Mouse (Mus musculus): ENCODE measurements around the gene Stambp.
A peak's percentile ranks its signal among the peaks of the same experiment; 100 is the strongest.
"Not testable (repeated sequence)": the region's sequence is repeated elsewhere in the genome, so short reads cannot be mapped to it uniquely, and the experiment has no call there.

Stambp gene

DNA sequence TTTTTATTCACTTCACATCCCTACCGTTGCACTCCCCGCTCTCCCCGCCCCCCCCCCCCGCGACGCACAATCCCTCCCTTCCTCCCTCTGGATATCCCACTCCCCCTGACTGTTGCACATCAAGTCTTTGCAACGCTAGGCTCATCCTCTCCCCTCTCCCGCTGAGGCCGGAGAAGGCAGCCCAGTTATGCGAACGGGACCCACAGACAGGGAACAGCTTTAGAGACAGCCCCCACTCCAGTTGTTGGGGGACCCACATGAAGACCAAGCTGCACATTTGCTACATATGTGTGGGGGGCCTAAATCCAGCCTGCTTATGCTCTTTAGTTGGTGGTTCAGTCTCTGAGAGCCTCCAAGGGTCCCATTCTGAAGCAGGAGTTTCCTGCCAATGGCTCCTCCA lies at the start of gene Stambp:
Gene Stambp, minus strand, starts transcription at position 59 of the 400 bp plus-strand sequence.
- peak in 1 of 2 experiments; percentile 11 for DNase-seq (ENCODE audit: low spot score in 2 of 2)

GRCm38 (mm10) chr6:83619955-83620354 lies 47.4 kb upstream of the Stambp start:
- DNase-seq (ENCODE audit: low spot score in 2 of 2) = no peak

- DNase-seq (ENCODE audit: low spot score in 2 of 2) = no peak
These were observed 45.2 kb upstream of the Stambp start for GRCm38 (mm10) chr6:83617581-83618335.

GRCm38 (mm10) chr6:83616512-83616911 lies 44.0 kb upstream of the Stambp start:
- peak in 1 of 2 experiments; percentile 29 for DNase-seq (ENCODE audit: low spot score in 2 of 2)

GRCm38 (mm10) chr6:83614469-83614868 lies 41.9 kb upstream of the Stambp start:
- DNase-seq (ENCODE audit: low spot score in 2 of 2) = no peak

DNA sequence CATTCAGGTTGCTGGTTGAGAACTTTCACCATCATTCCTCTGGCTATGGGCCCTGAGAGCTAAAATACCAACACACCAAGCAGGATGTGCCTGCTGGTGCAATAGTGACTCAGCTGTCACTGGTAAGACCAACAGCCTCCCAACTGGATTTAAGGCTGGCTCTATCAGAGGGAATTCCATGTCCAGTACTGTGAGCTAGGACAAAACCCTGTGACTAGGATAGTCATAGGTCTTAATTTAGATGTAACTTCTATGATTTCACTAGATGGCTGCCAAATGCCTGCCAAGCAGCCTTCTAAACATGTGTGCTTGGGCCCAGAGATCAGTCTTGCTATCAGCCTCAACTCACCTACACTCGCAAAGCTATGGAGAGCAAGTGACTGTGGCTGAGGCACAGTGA lies 40.4 kb upstream of the Stambp start:
- no peak for DNase-seq (ENCODE audit: low spot score in 2 of 2)

DNA sequence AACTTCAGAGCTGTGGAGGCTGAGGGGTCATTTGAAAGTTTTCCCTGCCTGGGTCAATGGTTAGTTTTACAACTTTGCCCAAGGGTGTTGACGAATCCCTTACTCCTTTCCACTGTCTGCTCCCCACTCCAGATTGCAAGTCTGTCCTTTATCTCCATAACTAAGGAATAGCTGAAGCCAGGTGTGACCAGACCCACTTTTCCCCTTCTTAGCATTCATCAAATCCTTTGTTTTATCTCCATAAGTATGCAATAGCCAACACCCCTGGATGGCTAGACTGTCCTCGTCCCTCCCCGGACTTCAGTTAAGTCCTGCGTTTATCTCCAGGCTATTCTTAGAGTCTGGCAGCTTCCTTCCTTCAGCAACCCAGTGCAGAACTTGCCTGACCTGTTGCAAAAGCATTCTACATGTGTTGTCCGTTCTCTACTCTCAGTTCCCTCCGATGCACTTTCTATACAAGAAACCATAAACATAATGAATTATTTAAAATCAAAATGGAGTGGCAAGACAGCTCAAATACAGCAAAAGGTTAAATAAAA lies 27.2 kb upstream of the Stambp start:
- DNase-seq (ENCODE audit: low spot score in 2 of 2) = no peak

DNA sequence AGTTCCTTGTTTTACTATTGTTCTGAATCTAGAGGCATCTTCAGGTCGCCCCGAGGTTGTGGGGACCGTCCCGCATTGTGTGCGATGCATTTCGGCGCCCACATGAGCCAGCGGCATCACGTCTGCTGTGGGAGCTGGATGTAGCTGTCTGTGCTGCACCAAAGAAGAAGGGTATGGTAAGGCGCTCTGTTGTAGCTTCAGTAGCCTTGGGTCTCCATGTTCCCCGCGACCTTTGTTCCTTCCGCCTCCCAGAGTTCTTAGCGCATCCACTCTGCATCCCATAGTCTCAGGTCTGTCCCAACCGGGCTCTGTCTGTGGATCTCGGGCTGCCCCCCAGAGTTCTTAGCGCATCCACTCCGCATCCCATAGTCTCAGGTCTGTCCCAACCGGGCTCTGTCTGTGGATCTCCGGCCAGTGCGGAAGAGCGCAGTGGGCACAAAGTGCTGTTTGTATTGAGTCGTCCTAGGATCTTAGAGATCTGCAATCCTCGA lies 26.6 kb upstream of the Stambp start:
- no peak for DNase-seq (ENCODE audit: low spot score in 2 of 2)

GRCm38 (mm10) chr6:83598646-83599045 lies 26.1 kb upstream of the Stambp start:
- peak in 1 of 2 experiments; percentile 40 for DNase-seq (ENCODE audit: low spot score in 2 of 2)

GRCm38 (mm10) chr6:83597988-83598387 lies 25.5 kb upstream of the Stambp start:
- no peak for DNase-seq (ENCODE audit: low spot score in 2 of 2)

DNA sequence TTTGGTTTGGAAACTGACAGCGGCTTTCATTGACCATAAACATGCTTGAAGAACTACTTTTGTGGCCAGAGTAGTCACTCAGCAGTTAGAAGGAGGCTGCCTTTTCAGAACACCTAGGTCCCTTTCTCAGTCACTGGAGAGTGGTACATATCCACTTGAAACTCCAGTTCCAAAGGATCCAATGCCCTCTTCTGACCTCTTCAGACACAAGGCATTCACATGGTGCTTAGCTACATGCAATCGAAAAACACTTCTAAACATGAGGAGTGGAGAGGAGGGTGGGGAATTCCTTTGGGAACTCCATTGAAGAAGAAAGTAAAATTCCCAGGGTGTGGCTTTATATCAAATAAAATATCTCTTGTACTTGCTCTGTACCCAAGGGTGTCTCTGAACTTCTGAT lies 22.5 kb upstream of the Stambp start:
- no peak for DNase-seq (ENCODE audit: low spot score in 2 of 2)

DNA sequence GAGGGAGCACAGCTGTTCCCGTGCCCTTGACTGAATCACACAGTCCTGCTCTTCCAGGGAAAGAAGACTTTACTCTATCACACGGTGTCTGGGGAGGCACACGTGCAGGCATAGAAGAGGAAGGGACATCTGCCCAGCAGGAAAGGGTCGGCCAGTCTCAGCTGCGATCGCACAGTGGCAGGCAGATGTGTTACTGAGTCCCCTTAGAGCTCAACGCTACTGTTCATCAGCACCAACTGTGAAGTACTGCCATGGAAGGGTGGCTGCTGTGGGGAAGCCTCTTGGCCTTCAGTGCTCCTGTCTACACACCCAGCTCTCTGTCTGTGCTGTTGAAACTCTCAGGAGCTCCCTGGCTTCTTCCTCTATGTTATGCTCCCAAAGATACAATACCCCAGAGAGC lies 21.4 kb upstream of the Stambp start:
- DNase-seq (ENCODE audit: low spot score in 2 of 2) = no peak

DNA sequence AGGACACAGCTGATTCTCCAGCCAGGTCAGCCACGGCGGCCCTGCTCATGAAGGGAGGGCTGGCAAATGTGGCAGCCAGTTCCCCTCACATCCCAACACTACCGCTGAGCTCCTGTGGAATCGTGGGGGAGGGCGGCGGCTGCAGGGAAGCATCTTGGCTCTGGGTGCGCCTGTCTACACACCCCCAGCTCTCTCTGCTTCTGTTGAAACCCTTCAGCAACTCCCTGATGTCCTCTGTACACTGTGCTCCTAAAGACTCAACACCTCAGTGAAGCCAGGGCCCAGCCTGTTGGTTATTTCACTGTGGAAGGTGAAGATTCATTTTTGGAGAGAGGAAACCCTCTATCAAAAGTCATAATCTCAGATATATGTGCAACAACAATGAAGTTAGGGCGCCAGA lies 19.5 kb upstream of the Stambp start:
- DNase-seq (ENCODE audit: low spot score in 2 of 2) = no peak

- DNase-seq (ENCODE audit: low spot score in 2 of 2) = no peak
These were observed 17.8 kb upstream of the Stambp start for GRCm38 (mm10) chr6:83590301-83590700.

DNA sequence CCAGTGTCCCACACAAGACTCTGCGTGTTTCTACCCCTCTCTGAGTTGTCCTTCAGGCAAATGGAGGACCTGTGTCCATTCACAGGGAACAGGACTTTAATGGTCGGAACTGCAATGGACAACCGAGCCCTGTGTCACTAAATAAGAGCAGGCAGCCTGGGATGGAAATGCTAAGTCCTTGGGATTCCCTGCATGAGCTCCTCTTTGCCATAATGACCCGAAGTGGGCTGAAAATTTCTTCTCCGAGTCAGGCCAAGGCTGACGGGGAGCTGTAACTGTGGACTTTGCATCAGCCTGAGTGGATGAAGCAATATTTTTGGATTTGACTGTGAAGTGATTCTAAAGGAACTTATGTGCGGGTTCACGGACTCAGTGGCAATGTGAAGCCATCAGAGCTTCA lies 14.7 kb upstream of the Stambp start:
- not testable (repeated sequence) for DNase-seq (ENCODE audit: low spot score in 2 of 2)

GRCm38 (mm10) chr6:83585328-83585727 lies 12.8 kb upstream of the Stambp start:
- not testable (repeated sequence) for DNase-seq (ENCODE audit: low spot score in 2 of 2)

DNA sequence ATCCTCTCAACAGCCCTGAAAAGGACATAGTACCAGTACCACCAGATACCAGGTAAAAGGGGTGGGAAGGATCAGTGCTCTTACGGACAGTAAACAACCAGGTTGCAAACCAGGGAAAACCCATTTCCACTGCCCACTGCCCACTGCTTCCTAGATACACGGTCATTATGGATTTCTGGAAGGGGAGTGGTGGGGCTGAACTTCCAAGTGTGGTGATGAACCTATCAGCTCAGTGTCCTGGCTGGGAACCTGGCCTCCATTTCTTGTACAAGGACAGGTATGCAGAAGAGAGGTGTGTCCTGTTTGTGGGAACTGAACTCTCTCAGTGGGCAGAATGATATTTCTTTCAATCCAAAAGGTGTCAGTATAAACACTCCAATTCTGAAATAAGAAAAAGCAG lies 11.1 kb upstream of the Stambp start:
- no peak for DNase-seq (ENCODE audit: low spot score in 2 of 2)

DNA sequence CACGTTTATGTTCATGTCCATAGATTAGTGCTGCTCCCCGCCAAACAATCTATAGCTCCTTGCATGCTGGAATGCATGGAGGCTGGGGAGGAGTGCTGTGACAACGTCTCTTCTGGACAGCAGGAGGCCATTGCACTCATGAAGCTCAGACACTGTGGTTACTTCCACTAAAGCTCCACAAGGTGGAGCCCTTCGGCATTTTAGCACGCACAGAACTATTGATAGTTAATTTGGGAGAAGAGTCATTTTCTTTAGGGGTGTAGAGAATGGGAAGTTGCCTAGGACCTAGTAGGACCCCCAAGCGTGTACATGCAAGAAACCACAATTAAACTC lies 10.4 kb upstream of the Stambp start:
- peak in 1 of 2 experiments; percentile 40 for DNase-seq (ENCODE audit: low spot score in 2 of 2)

- no peak for DNase-seq (ENCODE audit: low spot score in 2 of 2)
These were observed 9.8 kb upstream of the Stambp start for GRCm38 (mm10) chr6:83582135-83582937.

DNA sequence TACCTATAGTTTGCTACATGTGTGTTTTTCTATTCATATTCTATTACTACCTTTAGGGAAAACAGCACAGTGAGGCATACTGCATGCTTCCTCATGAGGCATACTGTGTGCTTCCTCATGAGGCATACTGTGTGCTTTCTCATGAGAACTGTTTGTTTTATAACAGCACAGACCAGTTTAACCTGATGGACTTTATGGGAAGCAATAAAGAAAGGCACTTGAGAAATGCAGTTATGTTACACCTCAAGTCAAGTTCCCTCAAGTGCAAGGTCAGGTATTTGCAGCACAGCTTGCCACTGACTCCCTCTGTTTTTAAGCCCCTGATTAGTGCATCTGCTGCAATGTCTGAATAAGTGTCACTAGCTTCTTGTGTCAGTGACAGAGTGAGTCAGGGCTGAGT lies 5.0 kb upstream of the Stambp start:
- DNase-seq (ENCODE audit: low spot score in 2 of 2) = no peak

GRCm38 (mm10) chr6:83575609-83576008 lies 3.1 kb upstream of the Stambp start:
- no peak for DNase-seq (ENCODE audit: low spot score in 2 of 2)

- DNase-seq (ENCODE audit: low spot score in 2 of 2) = peak; percentile 77 to 93
These were observed 475 bp downstream of the Stambp start for GRCm38 (mm10) chr6:83571840-83572667.

Measured in left cerebral cortex, adult 9 months (tissue).